Mouse (Mus musculus) embryonic facial prominence, embryonic 14.5 days (tissue): ENCODE data around the gene Itgad. TPM values are rescaled to one million over a fixed set of nuclear protein-coding genes. Genes with fewer than 3 reads are reported as not detected.
A peak's percentile ranks its signal among the peaks of the same experiment; 100 is the strongest.

ENCODE experiments used
- ATAC-seq: fragments of 200-750 bp; cut with Nextera tagmentation; 2 replicates; pipeline ENCODE4 v1.8.0; 2017; ENCODE audit warnings: low read depth, moderate number of reproducible peaks, moderate TSS enrichment
- DNase-seq: peaks from one replicate; pipeline ENCODE4 v3.0.0-alpha.2; 2015; ENCODE audit warnings: low spot score
- H3K27ac ChIP-seq: fragments of 300-500 bp; sonication (generic); replicated peaks from 2 replicates; pipeline ENCODE4 v1.5.1; 2014; ENCODE audit warnings: low read depth, mild to moderate bottlenecking, low read length, moderate library complexity
- H3K27me3 ChIP-seq: fragments of 300-500 bp; sonication (generic); replicated peaks from 2 replicates; pipeline ENCODE4 v1.6.1; 2014; ENCODE audit warnings: low read length; ENCODE audit not compliant: control insufficient read depth, insufficient read depth
- H3K36me3 ChIP-seq: fragments of 300-500 bp; sonication (generic); 2 replicates; pipeline ENCODE4 v1.6.1; 2014; ENCODE audit warnings: low read length, mixed read lengths; ENCODE audit not compliant: control insufficient read depth, insufficient read depth
- H3K4me1 ChIP-seq: fragments of 300-500 bp; sonication (generic); 2 replicates; pipeline ENCODE4 v1.6.1; 2014; ENCODE audit warnings: antibody characterized with exemption, low read length; ENCODE audit not compliant: control insufficient read depth, insufficient read depth
- H3K4me2 ChIP-seq: fragments of 300-500 bp; sonication (generic); 2 replicates; pipeline ENCODE4 v1.6.1; 2014; ENCODE audit warnings: low read depth, mild to moderate bottlenecking, low read length, moderate library complexity, mixed read lengths
- H3K4me3 ChIP-seq: fragments of 300-500 bp; sonication (generic); 2 replicates; pipeline ENCODE4 v1.5.1; 2014; ENCODE audit warnings: low read depth, mild to moderate bottlenecking, low read length
- H3K9ac ChIP-seq: fragments of 300-500 bp; sonication (generic); 2 replicates; pipeline ENCODE4 v1.6.1; 2014; ENCODE audit warnings: low read depth, mild to moderate bottlenecking, low read length, moderate library complexity, mixed read lengths
- H3K9me3 ChIP-seq: fragments of 300-500 bp; sonication (generic); 2 replicates; pipeline ENCODE4 v1.6.1; 2016; ENCODE audit warnings: low read length; ENCODE audit not compliant: control insufficient read depth
- WGBS: fragments of 180-500 bp; shearing (Covaris S2); extraction: QIAGEN DNeasy Blood & Tissue Kit; methylation state at CpG from one replicate; pipeline ENCODE4 v1.1.7; 2014; 5-methylcytosine and 5-hydroxymethylcytosine counted together
- polyA plus RNA-seq: library from polyadenylated mRNA; unstranded; fragments of >200 nt; fragmentation: Nextera tagmentation; extraction: Ambion mirVana; gene quantifications from 2 replicates; pipeline ENCODE4 v1.2.1, GENCODE M21; 2014

Gene Itgad
- polyA plus RNA-seq, 1 experiment from 2014 or later: not detected

DNA sequence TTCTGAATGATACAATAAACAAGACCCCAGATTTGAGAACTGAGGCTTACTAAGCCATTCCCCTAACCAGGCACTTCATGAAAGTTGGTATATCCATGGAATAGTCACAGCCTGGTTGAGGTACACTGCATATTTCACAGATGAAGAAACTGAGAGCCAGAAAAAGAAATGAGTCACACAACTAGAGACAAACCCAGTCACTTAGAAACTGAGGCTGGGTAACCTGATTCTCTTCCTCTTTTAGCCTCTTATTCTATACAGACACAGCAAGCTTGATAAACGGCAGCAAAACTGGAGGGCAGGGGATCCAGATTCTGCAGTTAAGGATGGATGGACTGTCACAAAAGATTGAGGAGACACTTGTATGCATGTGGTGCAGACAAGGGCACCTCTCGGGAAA lies 80.6 kb downstream of the Itgad start:
- H3K9ac ChIP-seq: no peak overlapping the region
- H3K27ac ChIP-seq: no peak overlapping the region
- H3K27me3 ChIP-seq: no peaks in the 10 kb centered on the region
- peaks cover 3% of the 10 kb centered on the region; the same call in 1 of the 2 replicates for H3K4me1 ChIP-seq
- no peaks in the 10 kb centered on the region for H3K9me3 ChIP-seq
- no peak for ATAC-seq
- no peak overlapping the region for H3K4me2 ChIP-seq
- 81% methylated on average over 2 of the region's 2 CpGs for WGBS
- no peak for DNase-seq
- H3K36me3 ChIP-seq: peaks cover 4% of the 10 kb centered on the region; the same call in 1 of the 2 replicates
- H3K4me3 ChIP-seq: no peak overlapping the region

DNA sequence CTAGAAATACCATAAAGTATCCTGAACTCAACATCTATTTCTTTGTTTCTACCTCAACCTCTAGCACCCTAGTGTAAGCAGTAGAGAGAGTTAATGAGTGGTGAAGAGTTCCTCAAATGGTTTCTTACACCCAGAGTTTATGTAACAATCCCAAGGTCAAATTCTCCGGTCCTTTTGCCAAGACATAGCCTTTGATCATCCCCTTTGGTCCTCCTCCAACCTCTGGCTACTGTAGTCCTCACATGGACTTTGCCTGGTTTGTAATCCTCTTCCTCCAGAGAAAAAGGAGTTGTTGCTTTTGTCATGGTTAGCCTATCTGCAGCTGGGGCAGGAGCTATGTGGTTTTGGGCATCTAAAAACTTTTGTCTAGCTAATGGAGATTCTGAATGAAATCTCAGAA lies 81.3 kb downstream of the Itgad start:
- ATAC-seq: no peak
- no peak overlapping the region for H3K4me2 ChIP-seq
- H3K4me3 ChIP-seq: no peak overlapping the region
- 100% methylated on average over 1 of the region's 1 CpGs for WGBS
- no peaks in the 10 kb centered on the region for H3K9me3 ChIP-seq
- no peak overlapping the region for H3K9ac ChIP-seq
- no peak overlapping the region for H3K27ac ChIP-seq
- peaks cover 3% of the 10 kb centered on the region; the same call in 1 of the 2 replicates for H3K4me1 ChIP-seq
- H3K36me3 ChIP-seq: peaks cover 11% of the 10 kb centered on the region
- DNase-seq: no peak
- no peaks in the 10 kb centered on the region for H3K27me3 ChIP-seq

DNA sequence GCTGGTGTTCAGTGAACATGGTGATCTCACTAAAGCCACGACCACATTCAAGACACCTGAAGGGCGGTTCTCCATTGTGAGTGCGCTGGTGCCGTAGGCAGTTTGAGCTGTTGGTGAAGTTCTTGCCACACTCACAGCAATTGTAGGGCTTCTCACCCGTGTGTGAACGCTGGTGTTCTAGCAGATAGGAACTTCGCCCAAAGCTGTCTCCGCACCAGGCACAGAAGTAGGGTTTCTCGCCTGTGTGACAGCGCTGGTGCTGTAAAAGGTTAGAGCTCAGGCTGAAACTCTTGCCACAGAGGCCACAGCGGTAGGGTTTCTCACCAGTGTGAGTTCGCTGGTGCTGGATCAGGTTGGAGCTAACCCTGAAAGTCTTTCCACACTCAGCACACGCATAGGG lies 82.2 kb downstream of the Itgad start:
- peaks cover 3% of the 10 kb centered on the region; the same call in 1 of the 2 replicates for H3K4me1 ChIP-seq
- no peaks in the 10 kb centered on the region for H3K27me3 ChIP-seq
- H3K27ac ChIP-seq: no peak overlapping the region
- ATAC-seq (no peak), DNase-seq (no peak)
- H3K36me3 ChIP-seq: peaks cover 20% of the 10 kb centered on the region
- peak overlapping the region; percentile 69 for H3K4me2 ChIP-seq
- no peaks in the 10 kb centered on the region for H3K9me3 ChIP-seq
- no peak overlapping the region for H3K4me3 ChIP-seq
- WGBS: 97% methylated on average over 13 of the region's 13 CpGs
- H3K9ac ChIP-seq: no peak overlapping the region

DNA sequence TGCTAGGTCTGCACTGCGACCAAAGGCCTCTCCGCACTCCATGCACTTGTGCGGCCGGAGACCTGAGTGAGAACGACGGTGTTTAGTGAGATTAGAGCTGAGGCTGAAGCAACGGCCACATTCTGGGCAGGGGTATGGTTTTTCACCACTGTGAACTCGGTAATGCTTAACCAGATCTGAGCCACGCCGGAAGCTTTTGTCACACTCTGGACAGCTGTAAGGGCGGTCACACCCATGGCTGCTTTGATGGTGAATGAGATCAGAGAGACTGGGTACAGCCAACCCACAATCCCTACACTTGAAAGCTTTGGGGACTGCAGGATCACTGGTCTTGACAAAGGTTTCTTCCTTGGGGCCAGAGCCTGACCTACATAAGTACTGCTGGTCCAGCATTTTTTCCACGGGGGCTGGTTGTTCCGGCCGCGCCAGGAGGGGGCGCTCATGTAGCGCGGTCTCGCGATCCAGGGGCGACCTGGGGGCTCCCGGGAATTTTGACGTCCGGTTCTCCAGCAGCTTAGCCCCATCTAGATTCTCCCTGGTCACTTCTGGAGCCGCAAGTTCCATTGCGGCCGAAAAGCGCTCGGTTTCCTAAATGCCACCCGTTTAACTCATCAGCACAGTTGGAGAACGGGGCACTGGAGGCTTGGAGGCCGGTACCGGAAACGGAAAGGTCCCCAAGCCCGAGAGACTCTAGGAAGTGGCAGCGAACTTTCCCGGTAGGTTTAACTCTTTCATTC lies 82.8 kb downstream of the Itgad start, which contains the start of gene Armc5:
Gene Armc5, plus strand, starts transcription at position 487 of the 737 bp plus-strand sequence.
- ATAC-seq: peak; percentile 20; the same call in 1 of the 2 replicates
- WGBS: 26% methylated on average over 36 of the region's 37 CpGs
- Histone ChIP-seq H3K36me3 (peaks cover 26% of the 10 kb centered on the region), H3K27ac (peak within 1 kb of the TSS; percentile 98), H3K9me3 (no peaks in the 10 kb centered on the region), H3K9ac (peak within 1 kb of the TSS; percentile 85), H3K4me2 (peak within 1 kb of the TSS; percentile 69), H3K4me1 (peaks cover 3% of the 10 kb centered on the region; the same call in 1 of the 2 replicates), H3K4me3 (peak within 1 kb of the TSS; percentile 65), H3K27me3 (no peaks in the 10 kb centered on the region)
- peak; percentile 75 for DNase-seq

DNA sequence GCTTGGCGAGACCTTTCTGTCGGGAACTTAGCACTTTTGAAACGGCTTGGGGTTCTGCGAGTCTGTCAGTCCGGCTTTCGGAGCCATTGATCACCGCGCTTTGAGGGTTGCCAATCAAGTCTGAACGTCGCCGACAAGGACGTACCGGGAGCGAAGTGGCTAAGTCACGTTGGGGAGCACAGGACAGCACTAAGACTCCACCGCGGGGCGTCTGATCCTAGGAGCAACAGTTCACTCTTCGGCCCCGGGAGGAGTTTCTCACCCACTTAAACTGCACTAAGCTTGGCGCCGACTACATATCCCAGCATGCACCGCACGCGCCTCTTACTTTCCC lies 83.4 kb downstream of the Itgad start:
- H3K27ac ChIP-seq: peak overlapping the region; percentile 98
- H3K9me3 ChIP-seq: no peaks in the 10 kb centered on the region
- peak overlapping the region; percentile 65 for H3K4me3 ChIP-seq
- DNase-seq: no peak
- ATAC-seq: no peak
- H3K27me3 ChIP-seq: no peaks in the 10 kb centered on the region
- H3K4me2 ChIP-seq: peak overlapping the region; percentile 69
- under 1% methylated on average over 25 of the region's 25 CpGs for WGBS
- peaks cover 3% of the 10 kb centered on the region; the same call in 1 of the 2 replicates for H3K4me1 ChIP-seq
- H3K9ac ChIP-seq: peak overlapping the region; percentile 85
- H3K36me3 ChIP-seq: peaks cover 31% of the 10 kb centered on the region

GRCm38 (mm10) chr7:128237927-128238778 lies 84.0 kb downstream of the Itgad start, which contains the start of gene 9130023H24Rik:
Gene 9130023H24Rik (minus strand): TSS chr7:128238031.
- peaks cover 3% of the 10 kb centered on the region; the same call in 1 of the 2 replicates for H3K4me1 ChIP-seq
- peak; percentile 91 for ATAC-seq
- WGBS: under 1% methylated on average over 43 of the region's 72 CpGs

DNA sequence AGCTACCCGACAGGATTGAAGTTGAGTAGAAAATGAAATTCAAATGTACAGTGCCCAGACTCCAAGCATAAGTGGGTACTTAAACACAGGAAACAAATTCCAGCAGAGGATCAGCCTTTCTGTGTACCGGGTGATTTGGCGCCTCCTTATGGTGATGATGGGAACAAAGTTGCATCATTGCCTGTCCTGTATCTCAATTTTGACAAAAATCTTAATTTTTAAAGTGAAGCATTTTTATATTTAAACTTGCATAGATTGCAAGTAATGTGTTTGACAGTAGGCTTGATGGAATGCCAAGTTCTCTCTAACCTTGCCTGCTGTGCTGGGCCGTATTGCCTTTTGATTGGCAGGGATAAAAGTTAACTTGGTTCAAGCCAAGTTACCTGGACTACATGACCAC lies 84.8 kb downstream of the Itgad start:
- ATAC-seq: no peak
- Histone ChIP-seq H3K27ac (peak overlapping the region; percentile 98), H3K27me3 (no peaks in the 10 kb centered on the region), H3K4me2 (peak overlapping the region; percentile 73), H3K36me3 (peaks cover 40% of the 10 kb centered on the region), H3K4me3 (peak overlapping the region; percentile 65), H3K4me1 (peaks cover 3% of the 10 kb centered on the region; the same call in 1 of the 2 replicates), H3K9ac (peak overlapping the region; percentile 85), H3K9me3 (no peaks in the 10 kb centered on the region)
- WGBS: 22% methylated on average over 4 of the region's 4 CpGs
- peak; percentile 54 for DNase-seq

More at GRCm38 (mm10) chr7:128237927-128238778, 84.0 kb downstream of the Itgad start, which contains the start of gene 9130023H24Rik:
- H3K27me3 ChIP-seq: no peaks in the 10 kb centered on the region
- peak within 1 kb of the TSS; percentile 73 for H3K4me2 ChIP-seq
- peak within 1 kb of the TSS; percentile 65 for H3K4me3 ChIP-seq
- peak; percentile 100 for DNase-seq
- peak within 1 kb of the TSS; percentile 85 for H3K9ac ChIP-seq
- peak within 1 kb of the TSS; percentile 98 for H3K27ac ChIP-seq
- H3K9me3 ChIP-seq: no peaks in the 10 kb centered on the region
- H3K36me3 ChIP-seq: peaks cover 37% of the 10 kb centered on the region

GRCm38 (mm10) chr7:128240131-128240784 lies 86.1 kb downstream of the Itgad start:
- Histone ChIP-seq H3K27ac (no peak overlapping the region), H3K4me3 (no peak overlapping the region), H3K9ac (no peak overlapping the region; the same call in 1 of the 2 replicates), H3K4me2 (no peak overlapping the region), H3K36me3 (peaks cover 53% of the 10 kb centered on the region), H3K9me3 (no peaks in the 10 kb centered on the region), H3K4me1 (peaks cover 3% of the 10 kb centered on the region; the same call in 1 of the 2 replicates), H3K27me3 (no peaks in the 10 kb centered on the region)
- DNase-seq: no peak
- WGBS: 94% methylated on average over 26 of the region's 27 CpGs
- ATAC-seq: no peak
